Mouse (Mus musculus): ENCODE measurements around the gene Cyp1a2.

DNA sequence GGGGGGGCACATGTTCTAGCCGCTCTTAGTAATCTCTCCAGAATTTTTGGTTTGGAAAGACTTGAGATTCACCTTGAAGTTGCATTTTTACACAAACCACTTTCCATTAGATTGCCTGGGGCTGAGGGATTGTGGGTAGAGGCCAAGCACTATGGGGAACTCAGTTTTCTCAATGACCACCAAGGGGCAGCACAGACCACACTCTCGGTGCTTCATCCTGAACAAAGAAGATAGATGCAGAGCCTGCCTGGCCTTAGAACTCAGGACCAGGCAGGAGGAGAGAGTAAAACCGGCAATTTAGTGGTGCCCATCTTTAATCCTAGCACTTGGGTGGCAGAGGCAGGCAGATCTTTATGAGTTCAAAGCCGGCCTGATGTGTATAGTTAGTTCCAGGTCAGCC lies 23.7 kb downstream of the Cyp1a2 start:
- TF ChIP-seq CTCF (IDR thresholded peaks at IDR 0.05; ENCODE audit: extremely low read depth, insufficient read depth, insufficient read length, insufficient replicate concordance) (peak; percentile 78; the same call in 1 of the 2 replicates), POLR2A (IDR thresholded peaks at IDR 0.05; ENCODE audit: low read depth, low read length) (no peak)
